Mouse (Mus musculus) spleen, adult 2 months (tissue): ENCODE measurements around the gene Tmem108. TPM values are rescaled to one million over a fixed set of nuclear protein-coding genes. Genes with fewer than 3 reads are reported as not detected.

Experiments
- DNase-seq, 2 experiments: peaks; one replicate each; pipeline versions ENCODE4 v3.0.0 to v3.0.0-alpha.2; 2012 to 2021; ENCODE audit warnings: low spot score in 2 of 2, low read depth in 1 of 2
- H3K27ac ChIP-seq: fragments of 200-500 bp; 2 replicates; pipeline ENCODE4 v1.5.1; 2012; ENCODE audit warnings: low read length, inconsistent platforms; ENCODE audit not compliant: insufficient read depth
- H3K27me3 ChIP-seq: fragments of 200-500 bp; 2 replicates; pipeline ENCODE4 v1.6.1; 2012; ENCODE audit warnings: mild to moderate bottlenecking, moderate library complexity, low read length, inconsistent platforms; ENCODE audit not compliant: control insufficient read depth, insufficient read depth
- H3K36me3 ChIP-seq: fragments of 200-500 bp; 2 replicates; pipeline ENCODE4 v1.6.1; 2012; ENCODE audit warnings: mild to moderate bottlenecking, low read length, inconsistent platforms; ENCODE audit not compliant: control insufficient read depth, insufficient read depth
- H3K4me1 ChIP-seq: fragments of 200-500 bp; 2 replicates; pipeline ENCODE4 v1.6.1; 2011; ENCODE audit warnings: inconsistent platforms; ENCODE audit not compliant: control insufficient read depth, insufficient read depth, insufficient read length
- H3K4me3 ChIP-seq: fragments of 200-500 bp; 2 replicates; pipeline ENCODE4 v1.5.1; 2011; ENCODE audit warnings: mild to moderate bottlenecking, inconsistent platforms; ENCODE audit not compliant: insufficient read depth, insufficient read length; ENCODE audit errors: extremely low read depth
- CTCF ChIP-seq: fragments of 200-500 bp; IDR thresholded peaks from 2 replicates; pipeline ENCODE4 v1.5.1; 2011; ENCODE audit warnings: mild to moderate bottlenecking, inconsistent platforms; ENCODE audit not compliant: insufficient read depth, insufficient read length, insufficient replicate concordance; ENCODE audit errors: extremely low read depth
- POLR2A ChIP-seq: fragments of 200-500 bp; IDR thresholded peaks from 2 replicates; pipeline ENCODE4 v1.6.1; 2011; ENCODE audit warnings: low read depth, low read length, inconsistent platforms
- WGBS: fragments of 180-500 bp; shearing (Covaris S2); methylation state at CpG from one replicate; pipeline ENCODE4 v1.1.7; 2018; 5-methylcytosine and 5-hydroxymethylcytosine counted together
- polyA plus RNA-seq: library from polyadenylated mRNA; depleted of rRNA; stranded (reverse); fragments of >200 nt; gene quantifications from 2 replicates; pipeline ENCODE4 v1.2.3, GENCODE M21; 2012

Gene Tmem108
- polyA plus RNA-seq, 1 experiment = 2.2 TPM

DNA sequence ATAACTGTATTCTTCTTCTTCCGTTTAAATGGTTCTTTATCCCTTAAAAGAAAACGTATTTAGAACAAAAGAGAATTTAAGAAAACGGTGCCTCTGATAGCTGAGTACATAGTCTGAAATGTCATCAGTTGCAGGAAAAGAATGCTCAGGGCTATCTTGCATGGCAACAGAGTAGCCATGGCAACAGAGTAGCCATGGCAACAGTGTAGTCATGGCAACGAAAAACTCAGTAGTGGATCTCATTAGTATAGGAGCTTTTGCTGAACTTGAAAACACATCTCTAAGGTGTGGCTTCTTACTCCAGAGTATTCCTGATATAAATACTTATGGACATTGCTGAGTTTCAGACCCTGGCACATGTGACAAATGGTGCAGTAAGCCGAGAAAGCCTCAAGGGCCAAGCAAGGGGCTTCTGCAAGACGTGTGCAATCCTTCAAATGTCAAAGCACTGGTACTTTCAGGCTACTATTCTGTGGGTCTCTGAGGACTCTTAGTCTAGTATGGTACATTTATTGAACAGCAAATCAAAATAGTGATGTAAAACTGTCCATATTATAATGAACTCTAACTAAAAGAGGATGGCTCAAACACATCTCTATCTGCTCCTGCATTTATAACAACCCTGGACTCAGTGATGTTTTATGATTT is 166.3 kb downstream of the Tmem108 start:
- H3K27ac ChIP-seq = no peak overlapping the region
- no peaks in the 10 kb centered on the region for H3K4me1 ChIP-seq
- DNase-seq = peak in 1 of 2 experiments; percentile 4
- H3K27me3 ChIP-seq = no peaks in the 10 kb centered on the region
- TF ChIP-seq POLR2A (no peak), CTCF (no peak)
- 76% methylated on average over 6 of the region's 6 CpGs for WGBS
- no peaks in the 10 kb centered on the region for H3K36me3 ChIP-seq
- H3K4me3 ChIP-seq = no peak overlapping the region

DNA sequence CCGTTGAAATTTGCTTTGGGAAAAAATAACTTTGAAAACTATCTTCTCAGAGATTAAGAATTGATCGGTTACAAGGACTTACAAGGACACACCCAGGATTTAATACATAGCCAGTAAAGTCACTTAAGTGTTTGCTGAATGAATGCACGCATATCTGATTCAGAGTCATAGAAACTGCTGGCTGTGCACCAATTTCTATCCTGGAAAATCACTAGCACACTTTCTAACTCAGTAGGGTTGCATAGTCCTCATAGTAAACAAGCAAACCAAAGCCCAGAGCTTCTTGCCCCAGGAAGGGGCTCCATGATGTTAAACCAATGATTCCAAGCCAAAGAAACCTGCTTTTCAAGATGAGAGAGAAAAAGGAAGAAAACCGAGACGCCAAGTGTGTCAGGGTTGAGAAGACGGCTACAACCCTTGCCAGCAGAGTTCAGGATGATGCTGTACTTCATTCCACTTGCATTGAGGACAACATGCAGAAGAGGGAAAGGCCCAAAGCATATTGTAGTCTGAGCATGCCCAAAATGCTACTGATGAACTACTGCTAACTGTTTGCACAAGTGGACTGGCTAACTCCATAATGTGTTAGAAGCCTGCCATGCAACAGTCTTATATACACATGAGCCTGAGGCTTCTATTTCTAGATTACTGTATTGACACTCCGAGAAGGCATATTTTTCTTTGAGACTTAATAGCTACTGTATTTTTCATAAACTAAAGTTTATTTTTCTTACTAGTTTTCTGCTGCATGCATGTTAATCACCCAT is 167.0 kb downstream of the Tmem108 start:
- Histone ChIP-seq H3K27me3 (no peaks in the 10 kb centered on the region), H3K36me3 (no peaks in the 10 kb centered on the region), H3K27ac (no peak overlapping the region), H3K4me1 (no peaks in the 10 kb centered on the region), H3K4me3 (no peak overlapping the region)
- DNase-seq = no peak
- WGBS = 90% methylated on average over 7 of the region's 7 CpGs
- TF ChIP-seq CTCF (no peak), POLR2A (no peak)

DNA sequence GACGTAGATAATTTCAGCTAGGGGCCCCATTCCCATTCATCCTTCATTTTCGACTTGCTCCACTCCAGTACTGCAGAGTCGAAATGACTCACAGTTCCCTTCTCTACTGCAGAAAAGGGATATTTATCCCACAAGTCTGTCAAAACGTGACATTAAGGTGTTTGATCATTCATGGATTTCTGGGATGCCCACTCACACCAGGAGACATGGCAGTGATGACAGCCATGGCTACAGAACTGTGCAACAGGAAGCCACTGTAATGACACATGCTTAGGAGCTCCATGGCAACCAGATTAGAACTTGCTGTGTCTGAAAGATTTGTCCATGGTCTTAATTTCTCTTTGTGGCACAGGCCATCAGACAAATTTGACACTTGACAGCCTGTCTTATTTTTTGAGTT is 168.6 kb downstream of the Tmem108 start:
- no peak overlapping the region for H3K27ac ChIP-seq
- WGBS = 79% methylated on average over 4 of the region's 4 CpGs
- H3K27me3 ChIP-seq = no peaks in the 10 kb centered on the region
- no peak for DNase-seq
- TF ChIP-seq POLR2A (no peak), CTCF (no peak)
- H3K36me3 ChIP-seq = no peaks in the 10 kb centered on the region
- no peaks in the 10 kb centered on the region for H3K4me1 ChIP-seq
- H3K4me3 ChIP-seq = no peak overlapping the region

DNA sequence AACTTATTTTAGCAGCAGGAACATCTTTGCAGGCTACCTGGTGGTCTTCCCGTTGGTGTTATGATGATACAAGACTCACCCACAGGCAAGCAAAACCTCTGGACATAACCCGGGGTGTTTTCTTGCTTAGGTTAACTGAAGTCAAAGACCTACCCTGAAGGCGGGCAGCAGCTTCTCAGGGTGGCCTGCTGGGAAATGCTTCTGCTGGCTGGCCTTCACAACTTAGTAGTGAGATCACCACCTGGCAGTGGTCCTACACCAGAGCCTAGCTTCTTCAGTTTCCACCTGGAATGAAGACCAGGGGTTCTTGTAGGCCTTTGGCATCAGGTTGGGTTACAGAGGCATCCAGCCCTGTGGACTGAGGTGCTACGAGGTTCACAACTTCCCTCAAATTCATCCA is 169.7 kb downstream of the Tmem108 start:
- Histone ChIP-seq H3K4me1 (no peaks in the 10 kb centered on the region), H3K4me3 (no peak overlapping the region), H3K27ac (no peak overlapping the region), H3K27me3 (no peaks in the 10 kb centered on the region), H3K36me3 (no peaks in the 10 kb centered on the region)
- DNase-seq = no peak
- WGBS = 90% methylated on average over 4 of the region's 4 CpGs
- TF ChIP-seq POLR2A (no peak), CTCF (no peak)

DNA sequence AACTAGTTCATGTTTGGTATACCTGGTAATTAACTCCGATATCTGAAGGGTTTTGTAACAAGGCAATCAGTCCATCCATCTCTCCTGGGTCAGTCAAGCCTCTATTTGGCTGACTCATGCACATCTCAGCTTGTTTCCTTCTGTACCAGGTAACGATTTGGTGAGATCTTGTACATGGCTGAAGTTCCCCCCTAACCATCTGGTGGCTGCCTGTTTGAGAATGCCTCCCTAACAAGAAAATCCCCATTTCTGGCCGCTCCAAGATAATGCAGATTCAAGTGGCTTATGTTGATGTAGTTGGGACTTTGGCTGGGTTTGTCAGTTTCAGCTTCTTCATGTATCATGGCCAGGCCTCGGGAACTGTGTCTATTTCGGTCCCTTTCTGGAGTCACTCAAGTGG is 170.8 kb downstream of the Tmem108 start:
- no peak for DNase-seq
- Histone ChIP-seq H3K36me3 (no peaks in the 10 kb centered on the region), H3K27me3 (no peaks in the 10 kb centered on the region), H3K4me3 (no peak overlapping the region), H3K27ac (no peak overlapping the region), H3K4me1 (no peaks in the 10 kb centered on the region)
- WGBS = 80% methylated on average over 5 of the region's 5 CpGs
- no peak for TF ChIP-seq POLR2A
- TF ChIP-seq CTCF = no peak

DNA sequence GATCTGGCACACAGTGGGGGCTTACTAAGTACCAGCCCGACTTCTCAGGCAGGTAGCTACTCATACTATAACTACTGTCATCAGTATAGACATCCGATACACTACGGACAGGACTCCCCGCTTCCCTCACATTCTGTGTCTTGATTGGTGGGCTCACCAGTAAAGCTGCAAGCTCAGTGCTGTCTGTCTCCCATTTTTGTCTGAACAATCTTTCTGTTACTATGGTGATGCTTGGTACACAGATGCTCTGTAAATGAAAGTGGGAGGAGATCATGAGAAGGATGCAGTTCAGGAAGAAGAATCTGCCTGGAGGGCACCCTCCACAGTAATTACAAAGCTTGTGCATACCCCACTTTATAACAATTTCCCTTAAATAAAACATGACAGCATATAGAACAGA is 176.8 kb downstream of the Tmem108 start:
- no peaks in the 10 kb centered on the region for H3K36me3 ChIP-seq
- DNase-seq = no peak
- no peaks in the 10 kb centered on the region for H3K27me3 ChIP-seq
- TF ChIP-seq POLR2A = no peak
- no peak for TF ChIP-seq CTCF
- no peaks in the 10 kb centered on the region for H3K4me1 ChIP-seq
- no peak overlapping the region for H3K27ac ChIP-seq
- 93% methylated on average over 4 of the region's 4 CpGs for WGBS
- no peak overlapping the region for H3K4me3 ChIP-seq

DNA sequence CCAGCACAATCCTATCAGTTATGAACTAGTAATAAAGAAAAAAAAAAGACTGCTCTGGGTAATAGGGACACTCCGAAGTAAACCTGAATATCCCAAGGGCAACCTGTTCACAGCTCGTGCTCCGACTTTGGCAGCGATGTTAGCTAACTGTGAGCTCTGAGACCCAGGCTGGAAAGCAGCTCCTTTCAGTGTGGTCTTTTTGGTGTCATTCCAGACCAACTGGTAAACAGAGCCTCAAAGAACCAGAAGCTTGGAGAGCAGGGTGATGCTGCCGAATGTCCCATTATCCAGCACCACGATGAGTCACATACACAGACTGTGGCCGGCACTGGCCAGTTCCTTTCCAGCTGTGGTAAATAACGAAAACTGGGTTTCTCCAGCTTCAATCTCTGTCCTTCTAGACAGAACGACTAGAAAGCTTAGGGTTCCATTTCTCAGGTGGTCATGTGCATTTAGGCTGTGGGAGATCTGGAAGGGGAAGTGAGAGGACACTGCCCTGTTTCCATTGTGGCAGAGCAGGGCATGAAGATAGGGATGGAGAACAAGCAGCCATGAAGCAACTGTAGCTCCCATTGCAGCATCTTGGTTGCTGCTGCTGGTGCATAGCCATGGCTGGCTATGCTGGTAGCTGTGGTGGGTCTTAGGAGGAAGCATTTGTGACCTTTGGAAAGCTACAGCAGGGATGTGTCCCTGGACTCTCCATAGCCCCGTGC is 179.2 kb downstream of the Tmem108 start:
- WGBS = 84% methylated on average over 10 of the region's 10 CpGs
- Histone ChIP-seq H3K27ac (no peak overlapping the region), H3K36me3 (no peaks in the 10 kb centered on the region), H3K4me3 (no peak overlapping the region), H3K27me3 (no peaks in the 10 kb centered on the region), H3K4me1 (no peaks in the 10 kb centered on the region)
- no peak for TF ChIP-seq POLR2A
- TF ChIP-seq CTCF = no peak
- no peak for DNase-seq
